Mouse (Mus musculus) ES-CJ7 (cell line): Measurements from ENCODE around the gene Gm36245.
"Not testable (repeated sequence)": the region's sequence is repeated elsewhere in the genome, so short reads cannot be mapped to it uniquely, and the experiment has no call there.

ENCODE experiments used
- DNase-seq: peaks from one replicate; pipeline ENCODE4 v3.0.0; 2011; ENCODE audit warnings: low read depth, low spot score

Gene Gm36245

DNA sequence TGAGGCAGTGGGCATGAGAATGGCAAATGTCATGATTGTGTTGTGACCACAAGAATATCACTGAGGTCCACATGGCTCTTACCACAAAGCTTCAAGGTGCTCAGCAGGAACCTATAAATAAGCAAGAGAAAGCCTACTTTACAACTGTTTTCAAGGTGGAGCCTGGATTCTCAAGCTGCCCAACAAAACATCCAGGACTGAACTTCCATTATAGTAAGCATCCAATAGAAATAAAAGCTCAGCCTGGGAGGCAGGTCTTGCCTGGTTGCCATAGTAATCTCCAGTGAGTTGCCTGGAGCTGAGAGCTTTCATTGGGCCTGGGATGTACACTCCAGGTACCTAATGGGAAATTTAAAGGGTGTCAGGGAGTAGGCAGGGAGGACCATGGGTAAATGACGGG, at the start of gene Gm36245:
Gene Gm36245, plus strand, starts transcription at position 301 of the 400 bp plus-strand sequence.
- no peak for DNase-seq

DNA sequence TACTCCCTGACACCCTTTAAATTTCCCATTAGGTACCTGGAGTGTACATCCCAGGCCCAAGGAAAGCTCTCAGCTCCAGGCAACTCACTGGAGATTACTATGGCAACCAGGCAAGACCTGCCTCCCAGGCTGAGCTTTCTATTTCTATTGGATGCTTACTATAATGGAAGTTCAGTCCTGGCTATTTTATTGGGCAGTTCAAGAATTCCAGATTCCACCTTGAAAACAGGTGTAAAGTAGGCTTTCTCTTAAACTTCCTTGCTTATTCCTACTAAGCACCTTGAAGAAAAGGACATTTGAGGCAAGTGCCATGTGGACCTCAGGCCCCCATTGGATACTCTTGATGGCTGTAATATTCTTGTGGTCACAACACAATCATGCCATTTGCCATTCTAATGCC, 37.3 kb upstream of the Gm36245 start, which contains the start of gene 1700025B11Rik:
Gene 1700025B11Rik, minus strand, starts transcription at position 101 of the 400 bp plus-strand sequence.
- no peak for DNase-seq

DNA sequence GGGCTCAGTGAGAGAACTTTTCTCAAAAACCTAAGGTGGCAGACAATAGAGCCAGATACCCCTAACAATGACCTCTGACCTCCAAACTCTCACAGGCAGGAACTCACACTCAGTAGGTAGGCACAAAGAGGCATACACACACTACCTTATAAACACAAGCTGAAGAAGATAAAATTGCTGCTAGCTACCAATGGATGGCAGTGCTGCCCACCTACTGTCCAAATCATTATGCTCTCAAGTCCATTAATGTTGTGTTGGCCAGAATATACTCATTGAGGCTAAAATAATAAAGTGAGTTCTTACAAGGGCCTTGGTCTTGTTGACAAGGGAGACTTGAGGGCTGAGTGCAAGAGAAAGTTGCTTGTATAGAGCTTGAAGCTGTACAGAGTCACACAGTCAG, 35.8 kb upstream of the Gm36245 start:
- DNase-seq, result no peak

DNA sequence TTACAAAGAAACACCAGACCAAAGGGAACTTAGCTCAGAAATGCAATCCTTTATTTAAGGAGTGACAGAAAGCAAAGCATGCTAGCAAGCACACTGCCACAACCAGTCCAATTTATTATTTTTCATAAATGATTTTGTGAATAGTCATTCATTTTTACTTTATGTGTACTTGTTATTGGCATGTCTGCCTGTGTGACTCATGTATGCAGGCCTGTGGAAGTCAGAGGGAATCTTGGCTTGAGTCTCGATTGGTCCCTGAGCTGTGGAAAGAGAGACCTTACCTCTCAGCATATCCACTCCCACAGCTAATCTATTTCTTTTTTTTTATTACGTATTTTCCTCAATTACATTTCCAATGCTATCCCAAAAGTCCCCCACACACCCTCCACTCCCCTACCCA, 20.3 kb upstream of the Gm36245 start:
- no peak for DNase-seq

DNA sequence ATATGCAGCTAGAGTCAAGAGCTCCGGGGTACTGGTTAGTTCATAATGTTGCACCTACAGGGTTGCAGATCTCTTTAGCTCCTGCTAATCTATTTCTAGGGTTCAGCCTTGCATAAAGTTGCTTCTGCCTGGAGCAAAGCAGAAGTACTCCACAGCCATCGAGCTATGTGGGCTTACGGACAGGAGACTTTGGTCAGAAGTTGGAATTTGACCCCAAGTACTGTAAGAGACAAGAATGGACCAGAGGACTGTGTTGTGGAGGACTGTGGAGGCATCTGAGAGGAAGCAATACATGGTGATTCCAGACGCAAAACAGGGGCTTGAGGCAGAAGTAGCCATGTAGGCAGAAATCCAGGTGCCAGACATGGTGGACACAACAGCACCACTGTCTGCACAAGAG, 19.7 kb upstream of the Gm36245 start:
- DNase-seq, result no peak

DNA sequence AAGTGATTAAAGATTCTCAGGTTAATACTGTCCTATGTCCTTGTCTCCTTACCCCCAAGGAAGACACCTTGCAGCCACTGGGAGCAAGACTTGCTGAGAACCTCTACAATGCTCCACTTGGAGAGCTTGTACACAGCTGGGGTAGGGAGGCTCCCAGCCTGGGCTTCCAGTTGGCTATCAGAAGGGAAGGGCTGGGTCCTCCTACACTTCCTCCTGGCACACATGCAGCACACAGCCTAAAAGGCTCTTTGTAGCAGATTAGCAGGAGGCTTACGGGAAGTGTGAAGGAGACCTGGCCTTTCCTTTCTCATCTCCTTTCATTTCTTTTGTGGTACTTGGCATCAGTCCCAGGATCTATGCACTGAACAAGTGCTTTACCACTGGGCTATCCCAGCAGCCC, 17.4 kb upstream of the Gm36245 start:
- no peak for DNase-seq

DNA sequence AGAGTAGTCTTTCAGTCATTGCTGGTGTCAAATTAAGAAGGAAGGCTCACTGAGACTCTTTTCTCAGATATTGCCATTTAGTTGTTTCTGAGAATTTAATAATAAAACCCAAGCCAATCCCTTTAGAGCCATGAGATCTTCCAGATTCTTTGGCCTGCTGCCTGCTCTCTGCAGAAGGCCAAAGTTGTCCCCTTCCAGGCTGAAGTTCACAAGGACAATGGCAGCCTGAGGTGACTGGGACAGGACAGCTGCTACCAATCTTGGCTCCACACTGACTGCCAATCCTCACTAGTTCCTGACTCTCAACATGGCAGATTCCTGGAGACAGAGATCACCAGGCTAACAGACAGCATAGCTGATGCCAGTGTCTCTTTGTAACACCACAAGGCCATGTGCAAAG, 12.0 kb upstream of the Gm36245 start:
- DNase-seq, result no peak

DNA sequence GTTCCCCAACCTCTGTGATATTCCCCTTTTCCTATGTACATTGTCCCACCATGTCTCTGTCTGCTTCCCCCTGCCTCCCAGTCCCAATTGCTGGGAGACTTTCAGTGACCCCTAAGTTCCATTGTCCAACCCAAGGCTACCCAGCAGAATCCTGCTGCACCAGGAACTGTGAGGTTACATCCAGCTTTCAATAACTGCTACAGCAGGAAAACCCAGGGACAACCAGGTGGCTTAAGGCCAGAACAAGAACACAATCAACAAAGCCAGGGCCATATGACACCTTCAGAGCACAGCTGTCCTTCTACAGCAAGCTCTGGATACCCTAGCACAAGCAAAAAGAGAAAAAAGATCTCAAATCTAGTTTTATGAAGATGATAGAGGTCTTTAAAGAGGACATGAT, 10.1 kb upstream of the Gm36245 start:
- no peak for DNase-seq

DNA sequence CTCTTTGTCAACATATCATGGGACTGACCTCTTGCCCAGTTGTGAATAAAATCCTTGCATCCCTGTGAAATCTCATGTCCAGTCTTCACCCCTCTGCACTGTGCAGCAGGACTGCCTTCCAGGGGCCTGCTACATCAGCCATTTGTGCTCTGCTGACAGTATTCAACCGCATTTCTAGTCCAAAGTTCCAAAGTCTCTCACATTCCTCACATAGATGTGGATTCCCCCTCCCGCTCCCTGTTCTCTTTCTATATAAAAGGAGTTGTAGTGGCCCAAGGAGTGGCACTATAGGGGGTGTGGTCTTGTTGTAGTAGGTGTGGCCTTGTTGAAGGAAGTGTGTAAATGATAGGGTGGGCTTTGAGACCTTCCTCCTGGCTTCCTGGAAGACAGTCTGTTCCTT, 8.2 kb upstream of the Gm36245 start:
- peak; percentile 17 for DNase-seq

DNA sequence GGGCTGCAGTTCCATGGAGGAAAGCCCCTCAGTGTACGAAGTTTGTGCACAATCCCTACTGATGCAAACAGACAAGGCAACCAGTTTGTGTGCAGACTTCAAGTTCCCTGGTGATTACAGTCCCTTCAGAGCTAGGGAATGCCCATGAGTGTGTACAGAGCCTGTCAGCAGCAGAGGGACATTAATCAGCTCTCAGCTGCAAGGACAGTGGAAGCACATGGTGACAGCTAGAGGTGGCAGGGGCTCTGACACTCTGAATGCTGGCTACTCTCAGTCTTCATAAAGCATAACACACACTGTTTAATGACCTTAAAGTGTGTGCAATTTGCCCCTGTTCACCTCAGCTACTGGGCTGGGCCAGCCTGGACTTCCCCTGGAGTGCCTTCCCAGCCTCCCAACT, 5.5 kb upstream of the Gm36245 start:
- DNase-seq, result no peak

DNA sequence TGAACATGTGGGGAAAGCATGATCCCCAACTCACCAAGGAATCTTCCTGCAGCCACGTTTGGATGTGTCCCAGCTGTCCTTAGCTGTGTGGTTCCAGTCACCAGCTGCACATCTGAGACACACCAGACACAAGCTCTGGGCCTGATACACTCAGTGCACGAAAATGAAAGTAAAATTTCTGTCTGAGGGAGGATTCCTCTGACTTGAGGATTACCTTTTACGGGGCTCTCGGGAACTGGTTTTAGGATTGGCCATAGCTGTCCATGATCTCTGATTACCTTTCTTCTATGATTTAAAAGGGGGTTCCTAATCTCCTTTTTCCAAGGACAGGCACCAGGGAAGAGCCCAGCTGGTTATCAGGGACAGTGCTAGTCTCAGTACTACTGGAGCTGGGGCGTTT, 3.1 kb upstream of the Gm36245 start, which contains the start of gene Apol10b:
Gene Apol10b, minus strand, starts transcription at position 165 of the 400 bp plus-strand sequence.
- no peak for DNase-seq

DNA sequence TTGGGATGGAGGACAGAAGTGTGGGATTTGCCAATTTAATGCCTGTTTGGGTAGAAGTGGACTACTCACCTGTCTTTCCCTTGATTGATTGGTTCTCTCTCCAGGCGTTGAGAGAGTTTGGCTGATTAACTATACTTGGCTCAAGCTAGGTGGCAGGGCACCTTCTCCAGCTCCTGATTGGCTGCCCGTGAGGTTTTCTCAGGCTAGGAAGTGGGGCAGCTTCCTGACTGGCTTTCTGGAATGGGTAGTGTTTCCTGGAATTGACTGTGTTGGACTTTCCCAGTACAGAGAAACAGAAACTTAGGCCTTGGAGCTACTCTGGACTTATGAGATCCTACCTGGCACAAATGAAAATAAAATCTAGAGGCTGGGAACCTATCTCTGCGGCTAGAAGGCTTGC, 629 bp upstream of the Gm36245 start:
- DNase-seq, result no peak

DNA sequence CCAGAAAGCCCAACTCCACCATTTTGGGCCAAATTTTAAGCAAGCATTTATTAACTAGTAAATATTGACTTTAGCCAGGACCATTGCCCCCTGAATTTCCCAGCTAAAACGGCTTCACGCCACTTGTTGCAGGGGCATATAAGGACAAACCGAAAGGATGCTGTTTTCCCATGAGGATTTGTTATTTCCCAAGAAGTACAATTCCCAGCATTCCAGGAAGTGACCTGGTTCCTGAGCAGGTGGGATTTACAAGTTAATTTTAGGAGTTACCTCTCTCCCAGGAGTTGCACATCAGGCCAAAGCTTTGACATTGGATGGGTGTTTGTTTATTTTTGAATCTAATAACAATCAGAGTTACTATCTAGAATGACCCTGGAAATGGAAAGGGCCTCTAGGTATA, 7.0 kb downstream of the Gm36245 start:
- no peak for DNase-seq

DNA sequence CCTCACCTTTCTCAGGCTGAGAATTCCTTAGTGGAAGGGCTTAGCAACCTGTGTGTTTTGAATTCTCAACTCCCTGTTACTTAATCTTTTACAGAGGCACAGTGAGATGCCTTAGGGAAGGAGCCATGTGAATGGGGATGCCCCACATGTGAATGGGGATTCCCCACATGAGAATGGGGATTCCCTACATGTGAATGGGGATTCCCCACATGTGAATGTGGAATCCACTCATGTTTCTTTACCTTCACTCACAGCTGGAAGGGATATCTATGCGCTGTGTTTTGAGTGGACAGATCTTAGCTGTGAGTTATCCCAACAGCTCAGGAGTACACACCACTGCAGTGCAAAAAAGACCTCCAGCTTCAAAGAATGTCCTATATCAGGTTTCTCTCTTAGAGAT, 25.7 kb downstream of the Gm36245 start:
- DNase-seq, result no peak

DNA sequence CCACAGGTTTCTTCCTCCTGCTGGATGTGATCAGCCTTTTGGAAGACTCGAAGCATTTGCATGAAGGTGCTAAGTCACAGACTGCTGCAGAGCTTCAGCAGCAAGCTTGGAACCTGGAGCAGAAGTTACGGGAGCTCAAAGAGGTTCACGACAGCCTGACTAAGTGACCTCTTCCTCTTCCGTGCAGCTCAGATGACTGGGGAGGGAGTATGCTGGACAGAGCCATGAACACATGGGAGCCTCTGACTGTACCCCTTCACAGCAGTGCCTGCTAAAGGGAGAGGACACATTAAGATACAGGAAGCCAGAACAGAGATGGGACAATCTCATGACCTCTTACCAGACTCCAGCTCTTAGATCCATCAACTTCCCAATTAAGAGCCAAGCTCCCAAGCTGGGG, 27.4 kb downstream of the Gm36245 start:
- not testable (repeated sequence) for DNase-seq

DNA sequence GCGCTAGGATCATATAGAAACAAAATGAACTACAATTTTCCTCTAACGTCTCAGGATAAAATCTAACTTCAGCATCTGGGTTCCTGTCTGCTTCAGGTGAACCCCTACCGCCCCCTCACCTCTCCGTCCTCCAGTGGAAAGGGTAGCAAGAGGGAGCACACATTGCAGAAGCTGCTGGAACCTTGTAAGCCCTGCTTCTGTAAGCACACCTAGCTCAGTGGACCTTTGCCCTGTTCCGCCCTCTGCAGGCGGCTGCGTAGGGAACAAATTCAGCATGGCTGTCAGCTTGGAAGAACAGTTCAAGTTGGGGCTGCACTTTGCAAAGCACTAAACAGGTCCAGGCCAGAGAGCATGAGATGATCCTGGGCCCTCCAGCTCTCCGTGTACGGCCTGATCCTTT, 29.6 kb downstream of the Gm36245 start:
- DNase-seq, result peak; percentile 22

DNA sequence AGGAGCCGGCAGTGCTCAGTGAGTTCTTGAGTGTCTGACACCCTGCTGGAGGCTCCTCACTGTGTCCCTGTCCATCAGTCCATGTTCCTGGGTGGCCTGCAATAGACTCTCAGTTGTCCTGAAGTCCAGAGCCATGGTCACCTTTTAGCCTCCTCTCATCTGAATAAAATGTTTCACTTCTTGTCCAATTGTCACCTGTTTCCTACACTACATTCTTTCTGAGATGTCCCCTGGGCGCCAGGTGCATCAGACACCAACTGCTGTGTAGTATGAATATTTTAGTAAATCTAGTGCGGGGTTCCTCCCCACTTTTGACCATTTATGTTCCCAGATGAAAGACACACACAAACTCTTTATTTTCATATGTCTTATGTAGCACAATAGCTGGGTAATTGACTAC, 30.8 kb downstream of the Gm36245 start:
- DNase-seq, result not testable (repeated sequence)

DNA sequence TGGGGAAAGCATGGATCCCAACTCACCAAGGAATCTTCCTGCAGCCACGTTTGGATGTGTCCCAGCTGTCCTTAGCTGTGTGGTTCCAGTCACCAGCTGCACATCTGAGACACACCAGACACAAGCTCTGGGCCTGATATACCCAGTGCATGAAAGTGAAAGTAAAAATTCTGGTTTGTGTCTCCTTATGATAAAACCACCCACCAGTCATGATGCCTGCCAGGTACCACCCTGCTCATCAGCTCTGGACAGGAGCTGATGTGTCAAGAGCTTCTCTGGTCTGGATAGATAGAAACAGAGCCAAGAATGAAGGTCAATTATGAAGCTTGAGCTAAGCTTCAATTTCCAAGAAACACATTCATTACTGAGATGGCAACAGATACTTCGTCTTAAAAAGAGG, 44.1 kb downstream of the Gm36245 start, which contains the start of gene Apol11b:
Gene Apol11b, minus strand, starts transcription at position 111 of the 400 bp plus-strand sequence.
- not testable (repeated sequence) for DNase-seq

DNA sequence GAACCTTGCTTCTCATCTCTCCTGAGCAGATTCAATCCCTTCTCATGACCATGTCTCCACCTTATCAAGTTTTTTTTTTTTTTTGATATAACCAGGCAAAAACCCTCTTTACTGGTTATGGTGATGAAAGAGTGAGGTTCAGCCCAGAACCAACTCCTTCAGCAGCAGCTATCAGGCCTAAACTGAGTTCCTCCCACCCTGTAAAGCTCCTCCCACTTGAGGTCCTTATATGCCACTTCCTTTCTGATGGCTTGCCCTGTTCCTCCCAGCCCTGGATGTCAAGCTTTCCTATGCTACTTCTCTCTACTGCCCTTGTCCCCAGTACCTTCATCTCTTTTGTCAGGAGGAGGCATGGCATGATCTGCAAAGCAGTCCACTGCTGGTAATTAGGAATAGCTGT, 52.1 kb downstream of the Gm36245 start:
- DNase-seq, result not testable (repeated sequence)
